Mouse (Mus musculus): Measurements from ENCODE around the gene Zbtb38.
"Not testable (repeated sequence)": the region's sequence is repeated elsewhere in the genome, so short reads cannot be mapped to it uniquely, and the experiment has no call there.

The Zbtb38 gene

DNA sequence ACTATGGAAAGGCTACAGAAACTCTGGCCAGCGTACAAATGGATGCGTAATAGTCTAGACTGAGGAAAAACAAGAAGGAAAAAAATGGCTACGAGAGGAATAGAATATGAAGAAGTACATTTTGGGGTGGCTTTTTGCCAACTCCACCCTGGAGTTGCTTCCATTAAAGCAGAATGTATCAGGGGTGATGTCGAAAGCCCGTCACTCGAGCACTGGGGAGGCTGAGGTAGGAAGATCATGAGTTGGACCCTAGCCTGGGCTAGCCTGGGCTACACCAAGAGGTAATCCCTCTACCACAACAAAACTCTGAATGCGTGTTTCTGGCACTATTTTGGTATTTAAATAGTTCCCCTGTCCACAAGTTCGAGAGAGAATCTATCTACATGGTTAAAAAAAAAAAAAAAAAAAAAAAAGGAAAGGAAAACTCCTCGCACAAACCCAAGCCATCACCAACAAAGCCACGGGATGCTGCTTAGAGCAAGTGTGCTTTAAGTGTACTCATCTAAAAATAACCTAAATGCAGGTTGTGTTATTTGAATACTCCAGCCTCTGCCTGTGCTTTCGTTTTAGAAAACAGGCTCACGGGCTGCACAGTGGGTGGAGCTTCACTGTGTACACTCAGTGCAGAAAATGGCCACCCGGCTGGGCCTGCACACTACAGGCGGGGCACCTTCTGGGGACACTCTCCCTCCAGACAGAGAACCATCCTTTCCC is 39.7 kb downstream of the Zbtb38 start:
- peak; percentile 37 for DNase-seq

GRCm38 (mm10) chr9:96712045-96712444 is 40.6 kb downstream of the Zbtb38 start:
- DNase-seq: no peak

DNA sequence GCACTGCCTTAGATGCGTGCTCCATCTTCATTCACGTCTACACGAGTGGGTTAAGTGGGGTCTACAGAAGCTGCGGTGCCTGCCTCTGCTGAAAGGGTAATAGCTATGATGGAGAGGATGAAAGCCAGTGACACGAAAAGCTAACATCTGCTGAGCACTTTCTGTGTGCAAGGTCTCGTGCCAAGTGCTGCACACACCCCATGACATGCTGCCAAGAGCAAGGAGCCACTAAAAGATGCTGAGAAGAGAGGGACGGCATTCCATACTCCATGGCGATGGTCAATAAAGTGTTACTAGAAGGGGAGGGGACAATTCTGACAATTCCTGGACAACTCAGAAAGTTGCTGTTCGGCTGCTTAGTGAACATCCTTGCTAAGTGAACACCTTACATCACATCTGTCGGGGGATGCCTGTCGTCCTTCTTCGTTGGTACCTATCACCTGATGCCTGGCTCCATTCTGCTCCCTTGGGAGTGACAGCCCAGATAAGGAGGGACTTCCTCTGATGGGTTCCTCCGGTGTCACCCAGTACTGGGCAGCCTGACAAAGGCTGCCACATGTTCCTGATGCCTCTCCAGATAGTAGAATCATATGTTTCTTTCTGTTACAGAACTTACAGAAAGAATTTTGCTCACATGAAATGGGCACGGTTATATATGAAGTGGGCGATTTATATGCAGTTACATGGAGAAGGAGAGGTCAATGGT is 42.2 kb downstream of the Zbtb38 start:
- DNase-seq: no peak

DNA sequence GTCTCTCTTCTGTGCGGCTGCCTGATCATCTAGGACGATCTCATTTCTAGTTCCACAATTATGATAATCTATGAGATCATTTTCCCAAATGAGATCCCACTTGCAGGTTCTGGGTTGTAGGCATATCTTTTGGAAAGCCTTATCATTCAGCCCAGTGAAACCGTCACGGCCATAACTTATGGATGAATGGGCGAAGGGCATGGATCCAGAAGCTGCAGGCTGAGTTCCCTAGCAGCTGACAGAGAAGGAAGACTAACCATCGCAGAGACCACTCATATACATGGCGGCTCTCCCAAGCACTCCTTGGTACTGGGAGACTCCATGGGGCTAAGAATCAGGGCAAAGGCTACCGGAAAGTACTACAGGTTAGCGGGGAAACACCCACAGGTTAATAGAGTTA is 43.7 kb downstream of the Zbtb38 start:
- no peak for DNase-seq

GRCm38 (mm10) chr9:96707964-96708363 is 44.7 kb downstream of the Zbtb38 start:
- no peak for DNase-seq

DNA sequence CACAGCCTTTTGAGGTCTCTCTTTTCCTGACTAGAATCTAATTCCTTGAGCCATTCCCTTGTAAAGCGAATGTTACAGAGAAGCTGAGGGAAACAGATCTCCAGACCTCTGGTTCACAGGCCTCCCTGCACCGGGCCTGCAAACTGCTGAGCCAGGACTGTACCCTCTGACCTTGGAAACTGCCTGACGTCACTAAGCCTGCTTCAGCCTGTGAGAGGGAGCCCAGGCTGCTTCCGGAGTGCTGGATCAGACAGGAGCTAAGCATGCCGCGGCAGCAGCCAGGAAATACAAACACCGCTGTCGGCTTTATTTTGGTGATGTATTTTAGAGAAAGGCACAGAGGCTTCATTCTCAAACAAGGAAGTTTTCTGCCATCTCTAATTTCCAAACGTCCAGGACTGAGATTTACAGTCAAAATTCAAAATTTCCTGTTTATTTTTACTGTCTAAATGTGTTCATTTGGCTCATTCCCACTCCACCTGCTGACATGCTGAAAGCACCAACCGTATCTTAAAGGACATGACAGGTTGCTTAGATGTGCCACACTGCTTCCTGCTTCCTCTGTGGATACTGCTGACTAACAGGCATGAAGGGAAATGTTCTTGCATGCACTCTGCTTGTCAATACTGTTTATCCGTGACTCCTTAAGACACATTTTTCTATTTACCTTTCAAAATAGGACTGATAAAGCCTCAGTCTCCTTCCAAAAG is 46.9 kb downstream of the Zbtb38 start:
- DNase-seq: peak; percentile 84

DNA sequence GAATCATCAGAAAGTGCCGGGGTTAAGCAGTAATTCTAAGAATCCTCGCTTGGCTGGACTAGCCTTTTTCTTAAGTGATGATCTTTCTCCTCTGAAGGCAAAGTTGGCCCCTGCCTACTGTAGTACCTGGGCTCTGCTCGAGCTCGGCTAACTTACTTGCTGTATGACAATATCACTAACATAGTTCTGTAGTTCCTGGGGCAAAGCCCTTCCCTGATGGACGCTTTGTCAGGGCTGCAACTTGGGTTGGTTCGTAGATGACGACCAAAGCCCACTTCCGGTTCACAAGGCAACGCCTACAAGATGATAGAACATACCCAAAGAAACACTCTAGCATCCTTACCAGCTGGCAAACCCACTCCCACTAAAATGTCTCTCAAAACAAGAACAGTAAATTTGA is 47.7 kb downstream of the Zbtb38 start:
- no peak for DNase-seq

DNA sequence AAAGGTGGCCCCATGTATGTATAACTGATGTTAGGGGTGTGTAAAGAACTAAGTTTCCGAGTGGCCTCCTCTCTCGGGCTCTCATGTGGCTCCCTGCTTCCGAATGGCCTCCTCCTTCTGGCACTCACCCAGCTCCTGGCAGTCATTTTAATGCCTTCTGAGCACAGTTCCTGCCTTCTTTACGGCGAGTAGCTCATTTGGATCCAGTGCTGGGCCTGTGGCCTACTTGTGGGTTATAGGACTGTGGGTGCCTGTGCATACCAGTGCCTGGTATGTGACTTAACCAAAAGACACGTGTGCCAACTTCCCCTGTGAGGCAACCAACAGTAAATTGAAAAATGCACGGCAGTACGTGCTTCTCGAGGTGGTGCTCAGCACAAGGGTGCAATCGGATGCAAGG is 50.7 kb downstream of the Zbtb38 start:
- DNase-seq: no peak

- no peak for DNase-seq
Measured at GRCm38 (mm10) chr9:96699276-96700035, 53.2 kb downstream of the Zbtb38 start.

- no peak for DNase-seq
Measured at GRCm38 (mm10) chr9:96696788-96697492, 55.7 kb downstream of the Zbtb38 start.

GRCm38 (mm10) chr9:96696141-96696561 is 56.5 kb downstream of the Zbtb38 start:
- no peak for DNase-seq

- DNase-seq: peak; percentile 29
Measured at GRCm38 (mm10) chr9:96690461-96690863, 62.2 kb downstream of the Zbtb38 start.

DNA sequence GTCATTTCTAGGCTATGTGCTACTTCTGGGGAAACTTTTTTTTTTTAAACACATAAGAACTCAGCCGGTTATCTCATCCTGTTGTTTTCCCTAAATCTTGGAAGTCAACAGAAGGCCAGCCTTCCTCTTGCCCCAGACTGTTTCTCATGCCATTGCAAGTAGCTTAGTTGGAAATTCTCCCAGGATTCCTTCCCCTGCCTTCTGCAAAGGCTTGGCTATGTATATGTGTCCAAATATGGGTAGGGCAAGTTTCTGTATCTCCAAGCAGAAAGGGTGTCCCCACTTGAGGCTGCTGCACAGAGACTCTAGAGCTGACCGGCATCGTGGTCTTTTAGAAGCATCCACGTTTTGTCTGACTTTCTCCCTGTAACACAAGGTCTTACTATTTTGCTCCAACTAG is 63.6 kb downstream of the Zbtb38 start:
- no peak for DNase-seq

DNA sequence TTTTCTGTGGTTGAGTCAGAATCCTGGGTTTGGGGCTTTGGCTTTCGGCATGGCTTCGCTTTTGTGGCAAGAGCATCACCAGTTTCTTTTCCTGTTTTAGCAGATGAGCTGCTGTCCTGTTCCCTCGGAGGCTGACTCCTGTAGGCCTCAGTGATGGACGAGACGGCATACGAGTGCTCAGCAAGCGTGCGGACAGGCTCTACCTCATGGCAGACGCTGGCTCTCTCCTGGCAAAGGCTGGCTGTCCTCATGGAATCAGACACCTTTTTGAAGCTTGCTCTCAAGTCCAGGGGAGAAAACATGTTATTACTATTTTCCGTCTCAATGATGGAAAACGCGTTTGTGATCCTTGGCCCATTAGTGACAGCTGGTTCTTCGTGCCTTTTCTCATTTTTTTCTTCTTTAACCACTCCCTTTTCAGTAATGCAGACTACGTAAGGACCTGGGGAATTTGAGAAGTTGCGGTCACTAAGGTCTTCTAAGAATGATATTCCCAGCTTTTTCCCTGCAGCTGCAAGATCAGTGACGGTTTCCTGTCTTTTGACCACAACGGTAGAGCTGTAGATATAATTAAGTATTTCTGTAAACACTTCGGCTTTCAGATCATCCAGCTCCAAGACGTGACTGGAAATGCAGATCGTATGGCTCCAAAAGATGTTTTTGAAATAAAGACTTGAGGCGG is 64.3 kb downstream of the Zbtb38 start:
- DNase-seq: no peak

DNA sequence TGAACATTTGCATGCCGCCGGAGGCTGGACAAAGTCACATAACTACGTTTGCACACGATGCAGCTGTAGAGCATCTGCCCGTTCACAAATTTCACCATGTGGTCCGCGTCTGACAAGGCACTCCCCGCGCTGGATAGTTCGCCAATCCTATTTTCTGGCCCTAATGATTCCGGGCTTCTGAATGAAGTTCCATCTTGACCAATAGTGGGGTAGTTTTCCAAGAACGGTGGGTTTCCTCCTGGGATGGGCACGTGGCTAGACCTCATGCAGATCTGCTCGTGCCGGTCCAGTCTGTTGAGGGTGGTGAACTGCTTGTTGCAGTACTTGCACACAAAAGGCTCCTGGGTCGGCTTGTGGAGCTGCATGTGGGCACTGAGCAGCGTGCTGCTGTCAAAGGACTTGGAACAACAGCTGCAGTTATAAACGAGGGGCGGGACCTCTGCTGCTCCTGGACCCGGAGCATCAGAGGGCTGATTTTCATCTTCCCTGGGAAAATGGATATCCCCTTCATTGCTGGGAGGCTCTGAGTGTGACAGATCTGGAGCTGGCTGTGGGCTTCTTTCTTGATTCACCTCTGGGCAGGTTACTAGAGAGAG is 64.9 kb downstream of the Zbtb38 start:
- no peak for DNase-seq

DNA sequence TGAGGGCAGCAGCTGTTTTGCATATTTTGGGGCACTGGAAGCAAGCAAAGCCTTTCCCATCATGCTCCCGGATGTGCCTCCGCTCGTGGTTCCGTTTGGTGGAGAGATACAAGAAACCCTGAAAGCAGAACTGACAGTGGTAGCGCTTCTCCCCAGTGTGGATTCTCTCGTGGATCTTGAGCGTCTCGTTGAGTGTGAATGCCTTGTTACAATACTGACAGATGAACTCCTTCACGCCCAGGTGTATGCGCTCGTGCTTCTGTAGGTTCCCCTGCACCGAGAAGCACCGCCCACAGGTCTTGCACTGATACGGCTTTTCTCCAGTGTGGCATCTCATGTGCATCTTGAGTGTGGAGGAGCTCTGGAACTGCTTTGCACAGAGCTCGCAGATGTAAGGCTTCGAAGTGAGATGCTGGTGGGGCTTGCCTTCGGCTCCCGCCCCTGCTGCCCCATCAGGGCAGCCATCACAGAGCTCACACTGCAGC is 67.0 kb downstream of the Zbtb38 start:
- no peak for DNase-seq

DNA sequence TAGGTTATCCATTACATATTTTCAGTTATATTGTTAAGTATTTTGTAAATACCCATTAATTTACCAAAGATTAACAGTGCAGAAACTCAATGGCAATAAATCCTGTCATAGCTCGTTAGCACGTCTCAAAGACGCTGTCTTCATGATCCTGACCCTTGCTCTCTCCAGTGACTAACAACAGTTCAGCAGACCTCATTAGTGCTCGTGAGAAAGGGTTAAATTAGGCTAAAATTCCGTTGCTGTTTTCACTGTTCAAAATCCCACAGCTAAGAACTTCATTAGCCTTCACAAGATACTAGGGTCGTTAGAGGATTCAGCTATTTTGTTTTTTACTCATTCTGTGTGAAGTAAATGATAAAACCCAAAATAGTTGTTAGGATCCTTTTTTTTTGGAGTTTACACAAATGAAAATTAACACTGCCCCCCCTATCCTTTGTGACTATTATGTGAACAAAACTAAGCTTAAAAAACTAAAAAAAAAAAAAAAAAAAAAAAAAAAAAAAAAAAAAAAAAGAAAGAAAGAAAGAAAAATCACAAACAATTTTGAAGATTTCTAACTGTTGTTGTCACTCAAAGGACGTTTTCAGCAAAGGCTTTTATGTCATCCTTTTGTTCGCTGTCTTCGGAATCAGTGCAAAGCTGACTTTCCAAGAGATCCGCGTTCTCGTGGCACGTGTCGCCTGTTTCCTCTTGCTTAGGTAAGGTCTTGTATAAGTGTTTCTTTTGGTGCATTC is 67.6 kb downstream of the Zbtb38 start:
- DNase-seq: no peak

GRCm38 (mm10) chr9:96684165-96684792 is 68.4 kb downstream of the Zbtb38 start:
- DNase-seq: no peak

DNA sequence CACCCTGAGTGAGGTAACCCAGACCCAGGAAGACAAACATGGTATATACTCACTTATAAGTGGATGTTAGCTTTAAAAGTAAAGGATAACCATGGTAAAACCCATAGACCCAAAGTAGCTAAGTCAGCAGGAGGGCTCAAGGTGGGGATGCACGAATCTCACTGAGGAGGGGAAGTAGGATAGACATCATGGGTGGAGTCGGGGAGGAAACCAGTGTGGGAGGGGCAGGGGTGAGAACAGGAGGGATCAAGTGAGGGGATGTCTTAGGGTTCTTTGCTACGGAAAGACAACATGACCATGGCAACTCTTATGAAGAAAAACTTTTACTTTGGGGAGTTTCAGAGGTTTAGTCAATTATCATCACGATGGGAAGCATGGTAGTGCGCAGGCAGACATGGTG is 74.0 kb downstream of the Zbtb38 start:
- DNase-seq: no peak

DNA sequence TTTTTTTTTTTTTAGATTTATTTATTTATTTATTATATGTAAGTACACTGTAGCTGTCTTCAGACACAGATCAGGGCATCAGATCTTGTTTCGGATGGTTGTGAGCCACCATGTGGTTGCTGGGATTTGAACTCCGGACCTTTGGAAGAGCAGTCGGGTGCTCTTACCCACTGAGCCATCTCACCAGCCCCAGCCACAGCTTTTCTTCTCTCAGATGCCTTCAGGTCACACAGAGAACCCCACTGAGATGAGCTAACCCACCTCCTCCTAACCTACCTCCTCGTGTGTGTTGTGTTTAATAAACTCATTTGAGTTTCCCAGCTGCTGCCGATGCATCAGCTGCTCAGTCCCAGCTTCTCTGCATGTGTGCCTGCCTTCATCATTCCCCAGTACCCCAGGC is 74.9 kb downstream of the Zbtb38 start:
- DNase-seq: not testable (repeated sequence)

All from embryo, embryonic 11 days (tissue).